Mouse (Mus musculus) midbrain, embryonic 13.5 days (tissue): ENCODE results near the gene Bmpr2. TPM values are rescaled to one million over a fixed set of nuclear protein-coding genes. Genes with fewer than 3 reads are reported as not detected.

Experiments
- ATAC-seq: fragments of 200-750 bp; cut with Nextera tagmentation; 2 replicates; pipeline ENCODE4 v1.8.0; 2017; ENCODE audit warnings: mild to moderate bottlenecking, moderate TSS enrichment, moderate library complexity
- H3K27ac ChIP-seq: fragments of 300-500 bp; sonication (generic); 2 replicates; pipeline ENCODE4 v1.5.1; 2015; ENCODE audit warnings: inconsistent platforms, mild to moderate bottlenecking, moderate library complexity
- H3K27me3 ChIP-seq: fragments of 300-500 bp; sonication (generic); 2 replicates; pipeline ENCODE4 v1.6.1; 2015; ENCODE audit warnings: mild to moderate bottlenecking, inconsistent platforms
- H3K36me3 ChIP-seq: fragments of 300-500 bp; sonication (generic); 2 replicates; pipeline ENCODE4 v1.6.1; 2015; ENCODE audit warnings: mild to moderate bottlenecking, inconsistent platforms
- H3K4me1 ChIP-seq: fragments of 300-500 bp; sonication (generic); replicated peaks from 2 replicates; pipeline ENCODE4 v1.6.1; 2015; ENCODE audit warnings: inconsistent platforms
- H3K4me2 ChIP-seq: fragments of 300-500 bp; sonication (generic); replicated peaks from 2 replicates; pipeline ENCODE4 v1.6.1; 2015; ENCODE audit warnings: moderate library complexity, mild to moderate bottlenecking, inconsistent platforms
- H3K4me3 ChIP-seq: fragments of 300-500 bp; sonication (generic); replicated peaks from 2 replicates; pipeline ENCODE4 v1.5.1; 2015; ENCODE audit warnings: mild to moderate bottlenecking, inconsistent platforms
- H3K9ac ChIP-seq: fragments of 300-500 bp; sonication (generic); replicated peaks from 2 replicates; pipeline ENCODE4 v1.6.1; 2015; ENCODE audit warnings: mild to moderate bottlenecking, inconsistent platforms
- H3K9me3 ChIP-seq: fragments of 300-500 bp; sonication (generic); 2 replicates; pipeline ENCODE4 v1.6.1; 2016; ENCODE audit warnings: mild to moderate bottlenecking, inconsistent platforms
- WGBS: fragments of 180-500 bp; shearing (Covaris S2); methylation state at CpG from one replicate; pipeline ENCODE4 v1.1.7; 2015; 5-methylcytosine and 5-hydroxymethylcytosine counted together
- polyA plus RNA-seq: library from polyadenylated mRNA; unstranded; fragments of >200 nt; fragmentation: Nextera tagmentation; extraction: Ambion mirVana; gene quantifications from 2 replicates; pipeline ENCODE4 v1.2.1, GENCODE M21; 2015

Bmpr2 gene
- polyA plus RNA-seq, 1 experiment from 2014 or later, result 10.9 TPM

GRCm38 (mm10) chr1:59918075-59918474 is 154.9 kb downstream of the Bmpr2 start:
- no peaks in the 10 kb centered on the region for H3K36me3 ChIP-seq
- no peak overlapping the region for H3K4me2 ChIP-seq
- ATAC-seq, result no peak

GRCm38 (mm10) chr1:59923201-59923600 is 160.0 kb downstream of the Bmpr2 start:
- Histone ChIP-seq H3K9ac (no peak overlapping the region), H3K27me3 (no peaks in the 10 kb centered on the region), H3K36me3 (no peaks in the 10 kb centered on the region), H3K4me3 (no peak overlapping the region), H3K27ac (no peak overlapping the region), H3K4me2 (no peak overlapping the region), H3K9me3 (no peaks in the 10 kb centered on the region), H3K4me1 (no peaks in the 10 kb centered on the region)
- 84% methylated on average over 1 of the region's 1 CpGs for WGBS
- ATAC-seq, result no peak

More at GRCm38 (mm10) chr1:59918075-59918474, 154.9 kb downstream of the Bmpr2 start:
- Histone ChIP-seq H3K4me3 (no peak overlapping the region), H3K27ac (no peak overlapping the region), H3K9me3 (no peaks in the 10 kb centered on the region), H3K9ac (no peak overlapping the region), H3K27me3 (no peaks in the 10 kb centered on the region), H3K4me1 (peaks cover 31% of the 10 kb centered on the region)

DNA sequence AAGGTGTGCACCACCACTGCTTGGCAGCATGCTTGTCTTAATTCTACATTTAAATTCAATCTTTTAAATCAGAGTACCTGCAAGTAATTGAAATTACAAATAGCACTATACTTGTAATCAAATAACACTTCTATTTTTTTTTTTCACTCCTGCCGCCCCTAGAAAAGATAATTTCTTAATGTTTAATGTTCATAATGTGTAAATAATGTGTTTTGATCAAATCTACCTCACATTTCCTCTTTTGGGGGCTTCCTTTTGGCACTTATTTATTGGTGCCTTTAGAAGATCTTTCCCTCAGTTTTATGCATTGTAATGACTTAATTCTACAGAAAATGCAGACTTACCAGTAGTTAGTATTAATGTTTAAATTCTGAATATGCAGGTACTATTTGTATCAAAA is 160.5 kb downstream of the Bmpr2 start:
- Histone ChIP-seq H3K9ac (no peak overlapping the region), H3K27me3 (no peaks in the 10 kb centered on the region), H3K4me2 (no peak overlapping the region), H3K4me1 (no peaks in the 10 kb centered on the region), H3K27ac (no peak overlapping the region), H3K36me3 (no peaks in the 10 kb centered on the region), H3K4me3 (no peak overlapping the region), H3K9me3 (no peaks in the 10 kb centered on the region)
- 91% methylated on average over 1 of the region's 1 CpGs for WGBS
- ATAC-seq, result no peak

DNA sequence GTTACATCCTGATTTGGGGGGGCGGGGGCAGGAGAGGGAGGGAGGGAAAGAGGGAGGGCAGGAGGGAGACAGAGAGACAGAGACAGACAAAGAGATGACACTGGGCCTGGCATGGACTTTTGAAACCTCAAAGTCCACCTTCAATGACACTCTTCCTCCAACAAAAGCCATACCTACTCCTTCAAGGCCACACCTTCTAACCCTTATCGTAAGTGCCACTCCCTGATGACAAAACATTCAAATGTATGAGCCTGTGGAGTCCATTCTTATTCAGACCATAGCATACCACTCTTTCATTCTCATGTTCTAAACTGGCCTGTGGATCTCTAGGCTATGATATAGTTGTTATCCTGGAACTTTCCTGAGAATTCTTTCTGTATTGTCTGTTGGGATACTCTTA is 161.2 kb downstream of the Bmpr2 start:
- no peaks in the 10 kb centered on the region for H3K4me1 ChIP-seq
- H3K9ac ChIP-seq, result no peak overlapping the region
- H3K27ac ChIP-seq, result no peak overlapping the region
- WGBS, result 94% methylated on average over 2 of the region's 2 CpGs
- no peak overlapping the region for H3K4me3 ChIP-seq
- no peaks in the 10 kb centered on the region for H3K9me3 ChIP-seq
- no peak overlapping the region for H3K4me2 ChIP-seq
- H3K36me3 ChIP-seq, result no peaks in the 10 kb centered on the region
- no peak for ATAC-seq
- H3K27me3 ChIP-seq, result no peaks in the 10 kb centered on the region

DNA sequence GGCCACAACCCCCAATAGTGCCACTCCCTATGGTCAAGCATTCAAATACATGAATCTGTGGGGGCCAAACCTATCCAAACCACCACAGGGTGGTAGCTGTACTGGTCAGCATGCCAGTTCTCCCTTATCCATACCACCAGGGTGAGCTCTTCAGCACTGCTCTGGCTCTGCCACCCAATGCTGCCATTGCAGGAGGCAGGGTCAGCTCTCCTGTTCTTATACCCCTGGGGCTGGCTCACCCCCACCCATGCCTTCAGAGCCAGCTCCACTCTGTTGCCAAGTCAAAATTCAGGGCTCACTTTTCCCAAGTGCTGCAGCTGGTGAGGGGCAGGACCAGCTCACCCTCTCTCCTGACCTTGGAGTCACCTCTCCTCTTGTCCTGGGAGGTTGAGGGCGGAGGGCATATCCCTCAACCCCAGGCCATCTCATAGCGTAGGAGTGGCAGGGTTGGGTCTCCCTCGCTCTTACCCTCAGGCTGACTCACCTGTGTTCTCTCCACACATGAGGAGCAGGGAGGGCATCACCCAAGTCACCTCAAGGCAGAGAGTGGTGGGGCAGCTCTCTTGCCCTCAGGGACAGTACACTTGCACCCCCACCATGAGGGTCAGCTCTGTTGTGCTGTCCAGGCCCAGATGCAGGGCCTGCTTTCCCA is 162.9 kb downstream of the Bmpr2 start:
- ATAC-seq, result no peak; the same call in 1 of the 2 replicates
- Histone ChIP-seq H3K9ac (no peak overlapping the region), H3K27ac (no peak overlapping the region), H3K27me3 (no peaks in the 10 kb centered on the region), H3K4me2 (no peak overlapping the region), H3K4me3 (no peak overlapping the region), H3K4me1 (no peaks in the 10 kb centered on the region), H3K36me3 (no peaks in the 10 kb centered on the region), H3K9me3 (no peaks in the 10 kb centered on the region)
- 84% methylated on average over 3 of the region's 3 CpGs for WGBS

DNA sequence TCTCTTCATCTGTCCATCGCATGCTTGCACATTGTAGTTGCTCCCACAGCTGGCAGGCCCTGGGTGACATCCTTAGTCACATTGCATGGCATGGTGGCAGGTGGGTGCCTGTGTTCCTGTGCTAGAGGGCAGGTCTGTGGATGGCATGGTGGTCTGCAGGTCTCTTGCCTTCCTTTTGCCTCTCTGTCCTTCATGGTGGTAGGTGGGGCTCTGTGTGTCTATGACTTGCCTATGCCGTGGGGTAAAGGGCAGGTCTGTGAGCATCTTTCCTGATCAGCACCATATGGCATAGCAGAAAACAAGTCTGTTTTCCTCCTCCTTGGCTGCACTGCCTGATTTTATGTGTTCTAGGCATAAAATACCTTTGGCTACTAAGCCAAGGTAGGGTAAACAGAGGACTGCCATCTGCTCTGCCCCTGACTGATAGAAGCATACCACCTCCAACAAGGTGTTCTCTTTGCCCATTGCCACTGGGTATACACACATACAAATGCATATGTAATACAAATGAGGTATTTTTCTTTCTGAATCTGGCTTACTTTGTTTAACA is 164.0 kb downstream of the Bmpr2 start:
- H3K4me2 ChIP-seq, result no peak overlapping the region
- H3K27me3 ChIP-seq, result no peaks in the 10 kb centered on the region
- H3K9me3 ChIP-seq, result no peaks in the 10 kb centered on the region
- WGBS, result 92% methylated on average over 2 of the region's 2 CpGs
- no peak overlapping the region for H3K4me3 ChIP-seq
- no peak overlapping the region for H3K9ac ChIP-seq
- no peak overlapping the region for H3K27ac ChIP-seq
- H3K4me1 ChIP-seq, result no peaks in the 10 kb centered on the region
- H3K36me3 ChIP-seq, result no peaks in the 10 kb centered on the region
- ATAC-seq, result no peak

Other genes with a start within 250 kb of the Bmpr2 start
- 7.2 and 8.8 TPM in 2 replicates for gene Gm973, start 247.1 kb upstream of the Bmpr2 start, polyA plus RNA-seq
- gene Sumo1, start 92.6 kb upstream of the Bmpr2 start, polyA plus RNA-seq, result 453 and 473 TPM in 2 replicates
- 182 and 192 TPM in 2 replicates for gene Nop58, start 78.4 kb upstream of the Bmpr2 start, polyA plus RNA-seq
- 27.6 and 29.1 TPM in 2 replicates for gene Fam117b, start 149.6 kb downstream of the Bmpr2 start, polyA plus RNA-seq